Mouse (Mus musculus): ENCODE data around the gene Cfap57. TPM values are rescaled to one million over a fixed set of nuclear protein-coding genes. Genes with fewer than 3 reads are reported as not detected.
A peak's percentile ranks its signal among the peaks of the same experiment; 100 is the strongest.
"Not testable (repeated sequence)": the region's sequence is repeated elsewhere in the genome, so short reads cannot be mapped to it uniquely, and the experiment has no call there.

Gene Cfap57
- total RNA-seq, 2 experiments from 2014 or later, result 0.62 to 0.80 TPM

DNA sequence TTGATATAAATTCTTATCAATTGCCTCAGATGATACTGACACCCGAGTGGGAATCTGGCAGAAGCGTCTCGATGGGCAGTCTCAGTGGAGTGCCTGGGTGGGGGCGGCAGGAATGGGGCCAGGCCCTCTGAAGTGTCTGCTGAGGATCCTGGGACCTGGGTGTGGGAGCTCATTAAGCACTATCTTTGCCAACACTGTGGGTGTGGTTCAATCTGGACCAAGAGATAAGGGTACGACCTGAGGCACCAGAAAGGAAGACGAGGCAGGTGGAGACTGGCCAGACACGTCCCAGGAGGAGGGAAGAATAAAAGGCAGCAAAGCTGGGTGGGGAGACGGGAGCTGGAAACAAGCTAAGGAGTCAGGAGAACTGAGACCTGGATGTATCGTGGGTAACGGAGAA lies 51.9 kb downstream of the Cfap57 start:
- intact Hi-C loops (cut with DNase I), result loop anchor here (5.0 kb wide), 1 partner anchor 121 kb away; no protein-coding TSS in a partner anchor

DNA sequence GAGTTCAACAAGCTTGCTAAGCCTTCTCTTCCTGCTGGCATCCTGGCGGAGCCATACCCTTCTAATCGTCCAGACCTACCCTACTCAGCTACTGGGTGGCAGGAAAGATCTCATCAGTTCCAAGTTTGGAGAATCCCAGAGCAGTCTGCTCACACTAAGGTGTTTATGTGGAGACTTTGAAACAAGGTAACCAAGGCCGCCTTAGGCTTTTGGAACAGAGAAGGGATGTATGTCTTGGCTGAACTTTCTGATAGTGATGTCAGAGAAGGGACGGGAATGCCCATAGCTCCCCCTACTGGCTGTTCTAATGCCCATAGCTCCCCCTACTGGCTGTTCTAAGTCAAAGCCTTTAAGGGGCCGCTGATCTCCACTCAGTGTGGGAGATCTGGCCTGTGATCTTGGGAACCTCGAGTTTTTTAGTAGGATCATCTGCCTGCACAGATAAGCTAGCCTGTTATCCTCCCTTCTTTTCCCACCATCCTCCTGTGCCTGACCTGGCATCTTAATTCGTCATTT lies 54.4 kb downstream of the Cfap57 start:
- DNase-seq (ENCODE audit: low spot score in 2 of 2), result peak; percentile 58 to 61
- intact Hi-C loops (cut with DNase I), result loop anchor here (5.0 kb wide), 1 partner anchor 119 kb away; no protein-coding TSS in a partner anchor

More for the DNA sequence above, 51.9 kb downstream of the Cfap57 start:
- no peak for DNase-seq (ENCODE audit: low spot score in 2 of 2)

DNA sequence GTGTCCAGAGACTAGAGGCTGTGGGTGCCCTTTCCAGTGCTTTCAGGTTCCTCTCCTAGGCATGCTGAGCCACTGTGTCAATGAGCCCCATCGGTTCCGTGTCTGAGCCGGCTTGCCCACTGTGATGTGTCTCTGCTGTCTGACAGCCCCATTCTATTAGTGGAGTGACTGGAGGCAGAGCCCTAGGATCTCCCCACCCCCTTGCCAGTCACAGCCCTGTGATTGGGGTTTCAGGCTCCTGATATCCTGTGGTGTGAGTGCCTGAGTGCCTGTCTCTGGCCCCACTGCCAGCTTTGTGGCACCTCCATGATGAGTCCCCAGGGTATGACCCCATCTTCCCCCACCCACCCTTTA lies 55.7 kb downstream of the Cfap57 start:
- no peak for DNase-seq (ENCODE audit: low spot score in 2 of 2)
- intact Hi-C loops (cut with DNase I), result loop anchor here (5.0 kb wide), 1 partner anchor 118 kb away; no protein-coding TSS in a partner anchor

DNA sequence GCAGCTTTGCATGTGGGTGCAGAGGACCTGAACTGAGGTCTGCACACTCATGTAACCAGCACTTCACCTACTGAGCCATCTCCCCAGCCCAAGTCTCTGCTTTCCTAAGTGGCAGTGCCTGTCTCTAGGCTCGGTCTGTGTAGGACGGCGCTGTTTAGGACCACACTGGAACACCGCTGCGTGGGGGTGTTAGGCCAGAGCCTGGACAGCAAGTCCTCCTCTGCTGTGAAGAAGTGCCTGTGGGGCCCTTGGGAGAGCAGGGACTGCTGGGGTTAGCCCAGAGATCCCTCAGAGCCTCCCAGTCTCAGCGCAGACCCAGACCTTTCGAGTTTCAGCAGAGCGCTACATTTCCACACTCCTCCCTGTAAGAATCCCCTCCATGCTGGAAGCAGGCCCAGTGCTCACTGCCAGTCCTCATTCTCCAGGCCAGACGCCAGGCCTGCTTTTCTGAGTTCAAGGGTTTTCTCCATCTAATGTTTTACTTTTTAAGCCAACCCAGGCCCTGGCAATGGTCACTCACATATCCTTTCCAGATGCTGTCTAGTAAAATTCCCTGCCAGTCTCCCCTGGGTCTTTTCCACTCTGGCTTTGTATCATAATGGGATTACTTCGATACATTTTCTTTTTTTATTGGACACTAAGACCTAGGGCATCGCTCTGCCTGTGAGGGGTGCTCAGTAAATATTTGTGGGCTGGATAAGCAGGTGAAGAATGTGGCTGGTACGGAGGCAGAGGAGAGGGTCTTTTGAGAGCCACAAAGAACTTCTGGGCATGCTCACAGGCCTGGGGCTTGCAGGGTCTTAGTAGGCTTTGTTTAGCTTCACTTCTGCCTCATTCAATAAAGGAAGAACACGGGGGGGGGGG lies 56.3 kb downstream of the Cfap57 start:
- DNase-seq (ENCODE audit: low spot score in 2 of 2), result no peak
- intact Hi-C loops (cut with DNase I), result no loop called here

DNA sequence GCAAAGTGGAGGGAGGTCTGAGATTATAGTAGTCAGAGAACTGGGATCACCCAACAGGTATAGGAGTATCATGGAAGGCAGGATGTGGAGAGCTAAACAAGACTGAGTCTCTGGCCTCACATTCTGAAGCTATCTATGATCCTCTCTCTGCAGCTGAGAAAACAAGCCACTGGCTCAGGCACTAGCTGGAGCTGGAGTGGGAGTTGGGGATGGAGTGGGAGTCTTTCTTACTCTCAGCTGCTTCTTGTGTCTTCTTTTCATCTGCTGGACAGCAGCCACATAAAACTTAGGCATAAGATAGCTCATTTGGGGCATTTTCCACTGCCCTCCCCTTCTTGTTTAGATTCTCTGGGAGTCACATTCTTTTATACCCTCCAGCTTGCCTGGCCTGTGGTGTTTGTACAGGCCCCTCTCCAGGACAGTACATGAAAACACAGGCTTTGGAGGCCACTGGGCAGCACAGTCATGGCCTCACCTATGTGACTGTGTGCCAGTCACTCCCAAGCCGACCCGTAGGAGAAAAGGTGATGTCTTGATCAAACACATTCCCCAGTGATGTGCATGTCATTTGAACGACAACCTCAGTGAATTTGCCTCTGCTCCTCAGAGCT lies 67.4 kb downstream of the Cfap57 start:
- intact Hi-C loops (cut with DNase I), result no loop called here
- no peak for DNase-seq (ENCODE audit: low spot score in 2 of 2)

DNA sequence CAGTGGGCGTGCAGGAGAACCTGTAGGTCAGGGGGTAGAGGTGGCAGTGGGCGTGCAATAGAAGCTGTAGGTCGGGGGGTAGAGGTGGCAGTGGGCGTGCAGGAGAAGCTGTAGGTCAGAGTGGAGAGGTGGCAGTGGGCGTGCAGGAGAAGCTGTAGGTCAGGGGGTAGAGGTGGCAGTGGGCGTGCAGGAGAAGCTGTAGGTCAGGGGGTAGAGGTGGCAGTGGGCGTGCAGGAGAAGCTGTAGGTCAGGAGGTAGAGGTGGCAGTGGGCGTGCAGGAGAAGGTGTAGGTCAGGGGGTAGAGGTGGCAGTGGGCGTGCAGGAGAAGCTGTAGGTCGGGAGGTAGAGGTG lies 72.5 kb downstream of the Cfap57 start:
- DNase-seq (ENCODE audit: low spot score in 2 of 2); intact Hi-C loops (cut with DNase I): not testable (repeated sequence)

DNA sequence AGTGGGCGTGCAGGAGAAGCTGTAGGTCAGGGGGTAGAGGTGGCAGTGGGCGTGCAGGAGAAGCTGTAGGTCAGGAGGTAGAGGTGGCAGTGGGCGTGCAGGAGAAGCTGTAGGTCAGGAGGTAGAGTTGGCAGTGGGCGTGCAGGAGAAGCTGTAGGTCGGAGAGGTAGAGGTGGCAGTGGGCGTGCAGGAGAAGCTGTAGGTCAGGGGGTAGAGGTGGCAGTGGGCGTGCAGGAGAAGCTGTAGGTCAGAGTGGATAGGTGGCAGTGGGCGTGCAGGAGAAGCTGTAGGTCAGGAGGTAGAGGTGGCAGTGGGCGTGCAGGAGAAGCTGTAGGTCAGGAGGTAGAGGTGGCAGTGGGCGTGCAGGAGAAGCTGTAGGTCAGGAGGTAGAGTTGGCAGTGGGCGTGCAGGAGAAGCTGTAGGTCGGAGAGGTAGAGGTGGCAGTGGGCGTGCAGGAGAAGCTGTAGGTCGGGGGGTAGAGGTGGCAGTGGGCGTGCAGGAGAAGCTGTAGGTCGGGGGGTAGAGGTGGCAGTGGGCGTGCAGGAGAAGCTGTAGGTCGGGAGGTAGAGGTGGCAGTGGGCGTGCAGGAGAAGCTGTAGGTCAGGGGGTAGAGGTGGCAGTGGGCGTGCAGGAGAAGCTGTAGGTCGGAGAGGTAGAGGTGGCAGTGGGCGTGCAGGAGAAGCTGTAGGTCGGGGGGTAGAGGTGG lies 73.0 kb downstream of the Cfap57 start:
- peak; percentile 52 to 64 for DNase-seq (ENCODE audit: low spot score in 2 of 2)
- intact Hi-C loops (cut with DNase I), result not testable (repeated sequence)

DNA sequence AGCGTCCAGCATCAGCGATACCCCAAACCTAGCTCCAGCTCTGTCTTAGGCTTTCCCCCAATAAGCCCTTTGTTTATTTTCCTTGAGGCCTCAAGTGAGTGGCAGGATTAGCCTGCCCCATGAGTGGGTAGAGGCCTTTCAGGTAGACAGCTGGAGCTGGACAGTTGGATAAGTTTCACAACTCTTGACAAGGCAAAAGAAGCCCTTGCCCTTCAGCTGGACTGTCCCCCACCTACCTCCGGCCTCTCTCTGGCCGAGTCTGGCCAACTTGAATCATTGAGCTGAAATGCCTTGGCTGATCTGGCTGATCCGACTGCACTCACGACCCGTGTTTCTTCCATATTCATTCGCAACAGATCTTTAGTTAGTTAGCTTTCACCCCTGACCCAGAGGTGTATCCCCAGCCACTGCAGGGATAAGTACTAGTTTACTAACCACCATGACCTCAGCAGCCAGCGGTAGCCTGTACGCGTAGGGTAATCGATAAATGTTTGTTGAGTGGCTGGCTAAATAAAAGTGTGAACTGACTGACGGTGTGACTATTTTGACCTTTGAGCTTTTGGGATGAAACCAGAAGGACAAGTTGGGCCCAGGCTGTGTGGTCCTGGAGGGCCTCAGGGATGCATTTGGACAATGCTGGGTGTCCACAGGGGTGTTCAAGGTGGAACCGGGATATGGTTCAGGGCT lies 76.0 kb downstream of the Cfap57 start:
- intact Hi-C loops (cut with DNase I), result no loop called here
- DNase-seq (ENCODE audit: low spot score in 2 of 2), result no peak

DNA sequence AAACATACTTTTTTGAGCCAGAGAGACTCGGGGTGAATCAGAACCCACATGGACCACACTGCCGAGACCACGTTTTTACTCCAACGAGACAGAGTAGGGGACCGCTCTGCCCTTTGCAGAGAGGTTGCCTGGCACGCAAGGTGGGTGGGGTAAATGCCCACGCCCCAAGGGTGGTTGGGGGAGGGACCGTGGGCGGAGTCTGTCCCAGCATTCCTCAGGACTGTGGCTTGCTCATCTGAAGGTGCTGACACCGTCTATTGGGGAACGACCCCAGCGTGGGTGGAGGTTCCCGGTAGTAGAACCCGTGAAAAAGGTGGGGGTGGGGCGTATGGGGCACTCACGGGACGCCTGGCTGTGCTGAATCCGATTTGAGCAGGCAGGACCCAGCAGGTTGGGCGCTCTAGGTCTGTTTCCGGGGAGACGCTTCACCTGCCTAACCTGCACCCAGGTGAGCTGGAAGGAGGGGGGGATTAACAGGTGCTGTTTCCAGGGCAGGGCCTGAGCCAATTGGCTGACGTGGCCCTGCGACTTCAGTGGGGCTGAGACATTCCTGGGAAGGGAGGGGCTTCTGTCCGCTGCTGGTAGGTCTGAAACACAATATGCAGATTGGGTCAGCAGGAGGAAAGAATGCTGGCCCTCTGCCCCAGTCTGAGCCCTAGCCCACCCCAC lies 76.9 kb downstream of the Cfap57 start, which contains the start of gene Tmem125:
Tmem125 (minus strand) TSS at position 453 of the 669 bp plus-strand sequence.
- no peak for DNase-seq (ENCODE audit: low spot score in 2 of 2)
- intact Hi-C loops (cut with DNase I), result no loop called here

DNA sequence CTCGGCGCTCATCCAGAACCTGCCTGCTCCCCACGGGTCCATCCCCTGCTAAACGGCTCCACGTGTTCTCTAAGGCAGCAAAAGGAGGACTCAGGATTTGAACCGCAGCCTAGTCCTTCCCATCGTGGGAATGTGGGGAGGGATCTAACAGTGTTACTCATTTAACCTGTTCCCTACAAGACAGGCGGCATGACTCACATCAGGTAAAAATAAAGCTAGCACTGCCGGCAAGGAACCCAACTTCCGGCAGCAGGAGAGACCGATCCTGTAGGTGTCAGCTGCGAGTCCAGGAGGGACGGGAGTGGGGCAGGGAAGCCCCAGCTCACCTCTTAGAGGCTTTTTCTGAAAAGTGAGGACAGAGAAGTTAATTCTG lies 77.4 kb downstream of the Cfap57 start:
- peak; percentile 43 to 53 for DNase-seq (ENCODE audit: low spot score in 2 of 2)
- intact Hi-C loops (cut with DNase I), result no loop called here

DNA sequence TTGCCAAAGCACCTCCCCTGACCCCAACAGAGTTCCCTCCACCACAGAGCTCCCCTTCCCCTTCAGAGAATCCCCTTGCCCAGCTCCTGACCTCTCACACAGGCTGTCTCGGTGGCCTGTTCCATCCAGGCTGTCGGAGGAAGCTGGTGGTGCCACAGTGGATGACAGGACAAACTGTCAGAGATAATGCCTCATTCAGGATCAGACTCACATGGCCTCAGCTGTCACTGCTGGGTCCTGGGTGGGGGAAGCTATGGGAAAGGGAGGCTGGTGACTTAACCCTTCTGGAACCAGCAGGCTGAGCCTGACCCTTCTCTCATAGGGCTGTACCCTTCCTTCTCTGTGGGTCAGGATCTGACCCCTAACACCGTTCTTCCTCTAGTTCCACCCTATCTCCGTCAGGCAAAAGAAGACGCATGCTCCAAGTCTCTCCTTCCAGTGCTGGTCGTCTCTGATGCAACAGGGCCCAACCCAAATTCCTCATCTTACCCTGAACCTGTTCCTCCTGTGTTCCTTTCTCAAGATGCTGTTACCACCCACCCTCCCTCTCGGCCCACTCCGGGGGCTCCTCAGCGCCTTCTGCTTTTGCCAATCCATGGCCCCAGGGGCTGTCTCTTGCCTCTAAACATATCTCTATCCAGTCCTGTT lies 77.9 kb downstream of the Cfap57 start:
- intact Hi-C loops (cut with DNase I), result no loop called here
- DNase-seq (ENCODE audit: low spot score in 2 of 2), result no peak

DNA sequence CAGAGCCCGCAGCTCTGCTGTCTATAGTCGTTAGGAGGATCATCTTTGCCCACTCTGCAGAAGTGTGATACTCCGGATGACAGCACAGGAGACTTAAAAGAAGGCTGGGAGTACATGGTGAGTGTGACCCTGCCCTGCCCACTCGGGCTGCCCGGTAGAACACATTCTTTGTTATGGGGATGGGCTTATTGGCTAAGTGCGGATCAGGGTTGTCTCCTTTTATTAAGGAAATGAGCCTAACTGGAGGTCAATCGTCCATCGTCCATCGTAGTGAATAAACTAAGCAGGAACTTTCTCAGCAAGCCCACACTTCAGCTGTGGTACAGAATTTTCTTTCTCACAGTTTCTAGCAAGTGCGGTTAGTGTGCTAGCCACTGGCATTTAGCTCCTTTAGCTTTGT lies 80.7 kb downstream of the Cfap57 start:
- intact Hi-C loops (cut with DNase I), result no loop called here
- no peak for DNase-seq (ENCODE audit: low spot score in 2 of 2)

DNA sequence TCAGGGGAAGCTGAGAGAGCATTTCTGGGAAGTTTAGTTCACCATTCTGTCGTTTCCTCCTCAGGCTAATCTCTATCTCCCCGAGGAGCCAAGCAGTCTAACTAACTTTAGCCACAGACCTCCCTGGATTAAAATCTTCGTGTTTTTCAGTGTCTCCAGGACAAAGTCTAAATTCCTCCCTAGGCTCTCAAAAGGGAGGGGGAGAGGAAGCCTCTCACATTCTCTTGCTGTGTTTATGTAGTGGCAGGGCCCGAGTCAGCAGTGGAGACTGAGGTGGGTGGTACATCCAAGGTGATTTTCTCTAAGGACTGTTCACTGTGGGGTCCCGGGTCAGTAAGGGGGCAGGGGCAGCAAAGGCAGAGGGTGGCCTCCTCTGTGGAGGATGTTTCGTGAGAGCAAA lies 82.8 kb downstream of the Cfap57 start:
- intact Hi-C loops (cut with DNase I), result no loop called here
- DNase-seq (ENCODE audit: low spot score in 2 of 2), result no peak

DNA sequence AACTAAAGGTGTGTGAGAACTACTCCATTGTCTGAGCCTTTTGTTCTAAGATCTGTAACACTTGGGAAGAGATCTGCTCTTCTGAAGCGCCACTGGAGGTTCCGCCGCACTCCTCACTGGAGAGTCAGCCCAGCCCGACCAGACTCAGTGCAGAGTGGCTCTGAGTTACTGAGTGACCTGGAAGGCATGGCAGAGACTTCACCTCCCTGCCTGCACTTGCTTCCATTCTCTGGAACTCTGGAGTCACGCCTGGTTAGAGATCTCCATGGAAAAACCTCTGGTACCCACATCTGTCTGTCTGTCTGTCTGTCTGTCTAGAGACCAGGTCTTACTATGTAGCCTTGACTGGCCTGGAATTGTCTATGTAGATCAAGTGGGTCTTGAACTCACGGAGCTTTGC lies 85.0 kb downstream of the Cfap57 start:
- DNase-seq (ENCODE audit: low spot score in 2 of 2), result no peak
- intact Hi-C loops (cut with DNase I), result no loop called here

DNA sequence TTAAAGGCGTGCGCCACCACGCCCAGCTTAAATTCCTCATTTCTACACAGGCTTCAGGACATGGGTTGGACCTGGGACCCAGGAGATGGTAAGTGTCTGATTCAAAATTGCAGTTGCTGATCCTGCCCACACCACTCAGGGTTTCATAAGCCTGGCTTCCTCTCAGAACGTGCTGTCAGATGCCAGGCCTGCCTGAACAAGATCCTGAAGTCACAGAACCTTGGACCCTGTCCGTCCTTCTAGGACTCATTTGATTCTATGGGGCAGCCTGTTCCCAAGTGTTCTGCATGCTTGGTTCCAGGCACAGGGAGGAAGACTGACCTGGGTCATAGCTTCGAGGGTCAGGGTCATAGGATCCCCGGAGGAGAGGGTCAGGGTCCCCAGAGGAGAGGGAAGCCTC lies 87.0 kb downstream of the Cfap57 start:
- no peak for DNase-seq (ENCODE audit: low spot score in 2 of 2)
- intact Hi-C loops (cut with DNase I), result no loop called here

DNA sequence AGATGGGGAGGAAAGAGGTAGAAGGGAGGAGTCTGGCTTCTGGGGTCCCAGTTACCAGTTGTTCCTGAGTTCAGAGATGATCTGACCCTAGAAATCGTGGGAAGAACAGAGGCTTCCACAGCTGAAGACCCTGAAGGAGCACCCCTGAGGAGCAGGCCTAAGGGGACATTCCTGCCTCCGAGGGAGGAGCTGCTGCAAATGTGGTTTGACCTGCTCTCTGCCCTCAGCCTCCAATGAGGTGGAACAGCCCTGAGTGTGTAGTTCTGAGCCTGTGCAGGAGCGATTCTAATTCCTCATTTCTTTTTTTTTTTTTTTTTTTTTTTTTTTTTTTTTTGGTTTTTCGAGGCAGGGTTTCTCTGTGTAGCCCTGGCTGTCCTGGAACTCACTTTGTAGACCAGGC lies 87.4 kb downstream of the Cfap57 start:
- intact Hi-C loops (cut with DNase I), result no loop called here
- no peak for DNase-seq (ENCODE audit: low spot score in 2 of 2)

DNA sequence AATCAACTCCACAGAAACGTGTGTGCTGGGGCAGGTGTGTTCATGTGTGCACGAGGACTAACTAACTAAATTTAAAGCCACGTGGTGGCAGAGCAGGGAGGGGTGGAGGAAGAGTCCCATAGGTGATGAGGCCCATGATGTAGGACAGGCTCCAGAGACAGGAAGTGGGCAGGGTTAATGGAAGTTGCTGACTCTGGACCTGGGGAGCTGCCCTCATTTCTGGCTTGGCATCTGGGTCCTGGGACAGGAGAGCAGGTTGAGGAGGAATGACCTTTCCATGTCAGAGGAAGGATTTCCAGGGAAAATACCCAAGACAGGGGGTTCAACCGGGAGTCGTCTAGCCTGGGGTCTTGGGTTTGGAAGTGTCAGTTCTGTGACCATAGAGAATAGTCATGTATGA lies 87.9 kb downstream of the Cfap57 start:
- intact Hi-C loops (cut with DNase I), result no loop called here
- DNase-seq (ENCODE audit: low spot score in 2 of 2), result no peak

DNA sequence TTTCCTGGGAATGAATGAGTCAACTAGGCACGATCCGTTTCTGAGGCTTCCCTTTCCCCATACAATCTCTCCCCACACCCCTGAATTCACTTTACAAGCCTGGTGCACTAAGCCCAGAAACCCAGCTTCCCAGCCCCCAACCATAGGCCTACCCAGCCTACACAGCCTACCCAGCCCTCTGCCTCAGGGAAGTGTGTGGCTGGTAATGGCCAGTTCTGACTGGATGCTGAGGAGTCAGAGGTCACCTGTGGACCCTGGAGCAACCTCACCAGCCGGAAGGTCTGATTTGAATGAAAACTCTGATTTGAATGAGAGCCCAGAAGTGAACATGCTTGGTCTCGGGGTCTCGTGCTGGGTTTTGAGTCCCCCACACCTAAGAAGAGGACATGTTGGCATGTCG lies 92.9 kb downstream of the Cfap57 start:
- intact Hi-C loops (cut with DNase I), result no loop called here
- DNase-seq (ENCODE audit: low spot score in 2 of 2), result no peak

DNA sequence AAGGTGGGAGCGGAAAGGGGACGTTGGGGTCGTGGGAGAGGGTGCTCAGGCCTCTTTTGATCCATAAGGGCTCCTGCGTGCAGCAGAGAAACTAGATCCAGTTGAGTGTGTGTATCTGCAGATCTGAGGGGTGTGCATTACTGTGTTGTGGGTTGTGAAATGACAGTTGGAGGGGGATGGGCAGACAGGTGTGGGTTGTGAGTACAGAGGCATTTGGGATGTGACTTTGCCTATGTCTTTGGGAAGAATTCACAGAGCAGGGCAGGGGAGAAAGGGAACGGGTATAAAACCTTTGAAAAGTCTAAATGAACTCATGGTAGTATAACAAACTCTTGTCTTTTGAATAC lies 93.3 kb downstream of the Cfap57 start:
- DNase-seq (ENCODE audit: low spot score in 2 of 2), result no peak
- intact Hi-C loops (cut with DNase I), result no loop called here

Measured in left cerebral cortex, postnatal 14 days (tissue).